Mouse (Mus musculus): ENCODE results near the gene Spen. TPM values are rescaled to one million over a fixed set of nuclear protein-coding genes. Genes with fewer than 3 reads are reported as not detected.
"Not testable (repeated sequence)": the region's sequence is repeated elsewhere in the genome, so short reads cannot be mapped to it uniquely, and the experiment has no call there.

The Spen gene
- polyA plus RNA-seq, 1 experiment from 2014 or later: 17.1 TPM

- DNase-seq (ENCODE audit: low spot score, missing footprints) (no peak), ATAC-seq (ENCODE audit: low FRiP score) (no peak)
- no peaks in the 10 kb centered on the region for H3K36me3 ChIP-seq (ENCODE audit: control insufficient read depth, insufficient read depth, low read length)
- no peak overlapping the region for H3K9ac ChIP-seq (ENCODE audit: low read length)
- H3K27ac ChIP-seq (ENCODE audit: low read depth, low read length): no peak overlapping the region
- no peak overlapping the region for H3K4me2 ChIP-seq
- no peaks in the 10 kb centered on the region for H3K27me3 ChIP-seq (ENCODE audit: control insufficient read depth, insufficient read depth, low read length)
- no peaks in the 10 kb centered on the region for H3K9me3 ChIP-seq (ENCODE audit: control insufficient read depth, low read length)
- H3K4me3 ChIP-seq (ENCODE audit: low read depth, low read length): no peak overlapping the region
- no peaks in the 10 kb centered on the region for H3K4me1 ChIP-seq (ENCODE audit: control insufficient read depth, insufficient read depth, low read length)
- 78% methylated on average over 7 of the region's 7 CpGs for WGBS
These were observed 34.4 kb upstream of the Spen start for GRCm38 (mm10) chr4:141572668-141573358.

- H3K4me1 ChIP-seq (ENCODE audit: control insufficient read depth, insufficient read depth, low read length): no peaks in the 10 kb centered on the region
- no peak overlapping the region for H3K4me2 ChIP-seq
- no peak for ATAC-seq (ENCODE audit: low FRiP score)
- H3K4me3 ChIP-seq (ENCODE audit: low read depth, low read length): no peak overlapping the region
- DNase-seq (ENCODE audit: low spot score, missing footprints): no peak
- H3K27me3 ChIP-seq (ENCODE audit: control insufficient read depth, insufficient read depth, low read length): no peaks in the 10 kb centered on the region
- no peaks in the 10 kb centered on the region for H3K9me3 ChIP-seq (ENCODE audit: control insufficient read depth, low read length)
- H3K9ac ChIP-seq (ENCODE audit: low read length): no peak overlapping the region
- H3K27ac ChIP-seq (ENCODE audit: low read depth, low read length): no peak overlapping the region
- no peaks in the 10 kb centered on the region for H3K36me3 ChIP-seq (ENCODE audit: control insufficient read depth, insufficient read depth, low read length)
- WGBS: 85% methylated on average over 10 of the region's 10 CpGs
These were observed 33.5 kb upstream of the Spen start for GRCm38 (mm10) chr4:141571934-141572333.

- no peak overlapping the region for H3K9ac ChIP-seq (ENCODE audit: low read length)
- no peak overlapping the region for H3K27ac ChIP-seq (ENCODE audit: low read depth, low read length)
- 79% methylated on average over 6 of the region's 6 CpGs for WGBS
- DNase-seq (ENCODE audit: low spot score, missing footprints) (no peak), ATAC-seq (ENCODE audit: low FRiP score) (no peak)
- no peak overlapping the region for H3K4me3 ChIP-seq (ENCODE audit: low read depth, low read length)
- H3K4me1 ChIP-seq (ENCODE audit: control insufficient read depth, insufficient read depth, low read length): no peaks in the 10 kb centered on the region
- no peaks in the 10 kb centered on the region for H3K27me3 ChIP-seq (ENCODE audit: control insufficient read depth, insufficient read depth, low read length)
- no peaks in the 10 kb centered on the region for H3K9me3 ChIP-seq (ENCODE audit: control insufficient read depth, low read length)
- H3K36me3 ChIP-seq (ENCODE audit: control insufficient read depth, insufficient read depth, low read length): no peaks in the 10 kb centered on the region
- no peak overlapping the region for H3K4me2 ChIP-seq
These were observed 32.9 kb upstream of the Spen start for GRCm38 (mm10) chr4:141571337-141571739.

- no peaks in the 10 kb centered on the region for H3K9me3 ChIP-seq (ENCODE audit: control insufficient read depth, low read length)
- H3K4me3 ChIP-seq (ENCODE audit: low read depth, low read length): no peak overlapping the region
- no peak for DNase-seq (ENCODE audit: low spot score, missing footprints)
- no peak overlapping the region for H3K9ac ChIP-seq (ENCODE audit: low read length)
- H3K36me3 ChIP-seq (ENCODE audit: control insufficient read depth, insufficient read depth, low read length): no peaks in the 10 kb centered on the region
- no peak overlapping the region for H3K27ac ChIP-seq (ENCODE audit: low read depth, low read length)
- 87% methylated on average over 1 of the region's 1 CpGs for WGBS
- no peaks in the 10 kb centered on the region for H3K4me1 ChIP-seq (ENCODE audit: control insufficient read depth, insufficient read depth, low read length)
- no peak for ATAC-seq (ENCODE audit: low FRiP score)
- no peak overlapping the region for H3K4me2 ChIP-seq
- H3K27me3 ChIP-seq (ENCODE audit: control insufficient read depth, insufficient read depth, low read length): no peaks in the 10 kb centered on the region
These were observed 32.4 kb upstream of the Spen start for GRCm38 (mm10) chr4:141570821-141571220.

GRCm38 (mm10) chr4:141570004-141570403 is 31.6 kb upstream of the Spen start:
- Histone ChIP-seq H3K36me3 (ENCODE audit: control insufficient read depth, insufficient read depth, low read length) (no peaks in the 10 kb centered on the region), H3K4me3 (ENCODE audit: low read depth, low read length) (no peak overlapping the region), H3K4me1 (ENCODE audit: control insufficient read depth, insufficient read depth, low read length) (no peaks in the 10 kb centered on the region; the same call in 1 of the 2 replicates), H3K9ac (ENCODE audit: low read length) (no peak overlapping the region), H3K27me3 (ENCODE audit: control insufficient read depth, insufficient read depth, low read length) (no peaks in the 10 kb centered on the region), H3K9me3 (ENCODE audit: control insufficient read depth, low read length) (no peaks in the 10 kb centered on the region), H3K4me2 (no peak overlapping the region), H3K27ac (ENCODE audit: low read depth, low read length) (no peak overlapping the region)
- ATAC-seq (ENCODE audit: low FRiP score) (no peak), DNase-seq (ENCODE audit: low spot score, missing footprints) (no peak)
- 80% methylated on average over 6 of the region's 6 CpGs for WGBS

GRCm38 (mm10) chr4:141568966-141569365 is 30.6 kb upstream of the Spen start:
- DNase-seq (ENCODE audit: low spot score, missing footprints) (no peak), ATAC-seq (ENCODE audit: low FRiP score) (no peak)
- Histone ChIP-seq H3K27me3 (ENCODE audit: control insufficient read depth, insufficient read depth, low read length) (no peaks in the 10 kb centered on the region), H3K27ac (ENCODE audit: low read depth, low read length) (no peak overlapping the region), H3K4me1 (ENCODE audit: control insufficient read depth, insufficient read depth, low read length) (no peaks in the 10 kb centered on the region; the same call in 1 of the 2 replicates), H3K9me3 (ENCODE audit: control insufficient read depth, low read length) (no peaks in the 10 kb centered on the region), H3K4me3 (ENCODE audit: low read depth, low read length) (no peak overlapping the region), H3K36me3 (ENCODE audit: control insufficient read depth, insufficient read depth, low read length) (no peaks in the 10 kb centered on the region), H3K4me2 (no peak overlapping the region), H3K9ac (ENCODE audit: low read length) (no peak overlapping the region)
- WGBS: 81% methylated on average over 5 of the region's 5 CpGs

- not testable (repeated sequence) for ATAC-seq (ENCODE audit: low FRiP score); H3K9me3 ChIP-seq (ENCODE audit: control insufficient read depth, low read length); H3K36me3 ChIP-seq (ENCODE audit: control insufficient read depth, insufficient read depth, low read length); H3K27ac ChIP-seq (ENCODE audit: low read depth, low read length); H3K9ac ChIP-seq (ENCODE audit: low read length); H3K27me3 ChIP-seq (ENCODE audit: control insufficient read depth, insufficient read depth, low read length); H3K4me3 ChIP-seq (ENCODE audit: low read depth, low read length); H3K4me2 ChIP-seq; H3K4me1 ChIP-seq (ENCODE audit: control insufficient read depth, insufficient read depth, low read length); DNase-seq (ENCODE audit: low spot score, missing footprints)
- 87% methylated on average over 7 of the region's 7 CpGs for WGBS
These were observed 28.8 kb upstream of the Spen start for GRCm38 (mm10) chr4:141567174-141567573.

GRCm38 (mm10) chr4:141566187-141566586 is 27.8 kb upstream of the Spen start:
- no peaks in the 10 kb centered on the region for H3K27me3 ChIP-seq (ENCODE audit: control insufficient read depth, insufficient read depth, low read length)
- no peak overlapping the region for H3K9ac ChIP-seq (ENCODE audit: low read length)
- H3K4me3 ChIP-seq (ENCODE audit: low read depth, low read length): no peak overlapping the region
- no peaks in the 10 kb centered on the region; the same call in 1 of the 2 replicates for H3K4me1 ChIP-seq (ENCODE audit: control insufficient read depth, insufficient read depth, low read length)
- DNase-seq (ENCODE audit: low spot score, missing footprints): no peak
- WGBS: 87% methylated on average over 6 of the region's 6 CpGs
- no peaks in the 10 kb centered on the region for H3K9me3 ChIP-seq (ENCODE audit: control insufficient read depth, low read length)
- H3K36me3 ChIP-seq (ENCODE audit: control insufficient read depth, insufficient read depth, low read length): no peaks in the 10 kb centered on the region
- no peak overlapping the region for H3K27ac ChIP-seq (ENCODE audit: low read depth, low read length)
- H3K4me2 ChIP-seq: no peak overlapping the region
- ATAC-seq (ENCODE audit: low FRiP score): no peak

- DNase-seq (ENCODE audit: low spot score, missing footprints) (no peak), ATAC-seq (ENCODE audit: low FRiP score) (no peak)
- H3K4me3 ChIP-seq (ENCODE audit: low read depth, low read length): no peak overlapping the region
- WGBS: 13% methylated on average over 7 of the region's 7 CpGs
- no peak overlapping the region for H3K4me2 ChIP-seq
- H3K4me1 ChIP-seq (ENCODE audit: control insufficient read depth, insufficient read depth, low read length): no peaks in the 10 kb centered on the region; the same call in 1 of the 2 replicates
- no peaks in the 10 kb centered on the region for H3K36me3 ChIP-seq (ENCODE audit: control insufficient read depth, insufficient read depth, low read length)
- no peaks in the 10 kb centered on the region for H3K9me3 ChIP-seq (ENCODE audit: control insufficient read depth, low read length)
- no peak overlapping the region for H3K9ac ChIP-seq (ENCODE audit: low read length)
- no peaks in the 10 kb centered on the region for H3K27me3 ChIP-seq (ENCODE audit: control insufficient read depth, insufficient read depth, low read length)
- no peak overlapping the region for H3K27ac ChIP-seq (ENCODE audit: low read depth, low read length)
These were observed 26.9 kb upstream of the Spen start for GRCm38 (mm10) chr4:141565325-141565724.
